Mouse (Mus musculus) kidney, adult 11 months (tissue): Measurements from ENCODE around the gene Gm5737.

Experiments used
- DNase-seq: peaks from one replicate; pipeline ENCODE4 v3.0.0; 2022

The Gm5737 gene

DNA sequence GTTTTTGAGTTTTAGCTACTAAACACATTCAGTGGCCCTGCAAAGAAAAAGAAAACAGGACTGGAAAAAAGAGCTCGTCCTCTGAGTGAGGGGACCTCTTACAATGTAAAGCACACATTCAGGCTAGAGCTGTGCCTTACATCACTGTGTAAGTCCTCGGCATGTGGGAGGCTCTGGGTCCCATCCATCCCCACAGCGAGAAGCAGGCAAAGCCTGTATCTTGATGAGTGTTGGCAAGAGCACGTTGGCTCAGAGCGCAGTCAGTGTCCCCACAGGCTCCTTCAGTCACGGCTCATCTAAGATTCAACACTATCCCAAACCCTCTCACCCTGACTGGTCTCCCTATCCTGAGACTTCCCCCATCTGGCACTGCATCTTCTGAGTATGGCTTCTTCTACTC is 66.1 kb downstream of the Gm5737 start:
- DNase-seq: no peak

DNA sequence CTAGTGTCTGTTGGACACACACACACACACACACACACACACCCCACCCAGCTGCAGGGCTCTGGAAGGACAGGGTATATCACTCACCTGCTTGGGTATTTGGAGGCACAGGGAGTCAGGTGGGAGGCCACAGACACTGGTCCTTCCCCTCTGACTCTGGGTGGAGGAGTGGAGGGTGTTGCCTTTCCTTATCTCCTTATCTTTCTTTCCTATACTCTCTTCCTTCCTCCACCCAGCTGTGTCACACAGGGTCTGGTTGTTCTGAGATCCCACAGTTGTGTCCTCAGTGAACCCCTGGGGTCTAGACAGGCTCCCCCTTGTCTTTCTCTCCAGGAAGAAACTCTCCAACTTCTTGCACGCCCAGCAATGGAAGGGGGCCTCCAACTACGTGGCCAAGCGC is 67.8 kb downstream of the Gm5737 start:
- DNase-seq: no peak

DNA sequence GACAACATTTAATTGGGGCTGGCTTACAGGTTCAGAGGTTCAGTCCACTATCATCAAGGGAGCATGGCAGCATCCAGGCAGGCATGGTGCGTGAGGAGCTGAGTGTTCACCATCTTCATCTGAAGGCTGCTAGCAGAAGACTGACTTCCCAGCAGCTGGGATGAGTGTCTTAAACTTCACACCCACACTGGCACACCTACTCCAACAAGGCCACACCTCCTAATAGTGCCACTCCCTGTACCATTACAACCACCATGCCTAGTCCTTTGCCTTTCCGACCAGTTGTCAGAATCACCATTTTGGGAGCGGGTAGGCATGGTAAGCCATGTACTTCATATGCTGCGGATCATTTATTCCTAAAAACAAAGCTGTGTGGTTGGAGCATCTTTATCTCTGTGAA is 68.6 kb downstream of the Gm5737 start:
- DNase-seq: no peak
